Mouse (Mus musculus) thymus, adult 18-20 months (tissue): ENCODE measurements around the gene Trnp1.
A peak's percentile ranks its signal among the peaks of the same experiment; 100 is the strongest.
"Not testable (repeated sequence)": the region's sequence is repeated elsewhere in the genome, so short reads cannot be mapped to it uniquely, and the experiment has no call there.

ENCODE experiments used
- DNase-seq, 2 experiments: peaks; one replicate each; pipeline ENCODE4 v3.0.0; 2022; ENCODE audit warnings: mixed read lengths in 2 of 2

Gene Trnp1

DNA sequence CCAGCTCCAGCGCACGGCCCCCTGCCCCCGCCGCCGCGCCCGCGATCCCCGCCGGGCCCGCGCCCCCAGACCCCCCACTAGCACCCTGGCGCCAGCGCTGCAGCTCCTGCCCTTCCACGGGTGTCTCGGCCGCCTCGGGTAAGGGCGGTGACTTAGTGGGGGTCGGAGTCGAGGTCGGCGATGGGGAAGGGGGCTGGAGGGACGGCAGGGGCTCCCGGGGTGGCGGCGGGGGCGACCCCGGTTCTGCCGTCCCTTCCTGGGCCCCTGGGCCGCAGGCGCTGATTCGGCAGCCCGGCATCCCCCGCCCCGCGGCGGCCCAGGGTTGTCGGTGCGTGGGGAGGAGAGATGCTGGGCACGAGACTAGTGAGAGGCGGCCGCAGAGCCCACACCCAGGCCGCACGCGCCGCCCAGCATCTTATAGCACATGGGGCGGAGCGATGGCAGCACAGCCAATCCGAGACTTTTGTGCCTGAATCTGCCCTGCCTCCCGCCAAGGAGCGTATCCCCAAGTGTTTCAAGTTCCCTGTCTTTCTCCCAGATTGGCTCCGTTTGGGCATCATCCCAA is at the start of gene Trnp1:
Trnp1 (minus strand) TSS at position 391 of the 565 bp plus-strand sequence.
- DNase-seq = peak; percentile 28 to 42

DNA sequence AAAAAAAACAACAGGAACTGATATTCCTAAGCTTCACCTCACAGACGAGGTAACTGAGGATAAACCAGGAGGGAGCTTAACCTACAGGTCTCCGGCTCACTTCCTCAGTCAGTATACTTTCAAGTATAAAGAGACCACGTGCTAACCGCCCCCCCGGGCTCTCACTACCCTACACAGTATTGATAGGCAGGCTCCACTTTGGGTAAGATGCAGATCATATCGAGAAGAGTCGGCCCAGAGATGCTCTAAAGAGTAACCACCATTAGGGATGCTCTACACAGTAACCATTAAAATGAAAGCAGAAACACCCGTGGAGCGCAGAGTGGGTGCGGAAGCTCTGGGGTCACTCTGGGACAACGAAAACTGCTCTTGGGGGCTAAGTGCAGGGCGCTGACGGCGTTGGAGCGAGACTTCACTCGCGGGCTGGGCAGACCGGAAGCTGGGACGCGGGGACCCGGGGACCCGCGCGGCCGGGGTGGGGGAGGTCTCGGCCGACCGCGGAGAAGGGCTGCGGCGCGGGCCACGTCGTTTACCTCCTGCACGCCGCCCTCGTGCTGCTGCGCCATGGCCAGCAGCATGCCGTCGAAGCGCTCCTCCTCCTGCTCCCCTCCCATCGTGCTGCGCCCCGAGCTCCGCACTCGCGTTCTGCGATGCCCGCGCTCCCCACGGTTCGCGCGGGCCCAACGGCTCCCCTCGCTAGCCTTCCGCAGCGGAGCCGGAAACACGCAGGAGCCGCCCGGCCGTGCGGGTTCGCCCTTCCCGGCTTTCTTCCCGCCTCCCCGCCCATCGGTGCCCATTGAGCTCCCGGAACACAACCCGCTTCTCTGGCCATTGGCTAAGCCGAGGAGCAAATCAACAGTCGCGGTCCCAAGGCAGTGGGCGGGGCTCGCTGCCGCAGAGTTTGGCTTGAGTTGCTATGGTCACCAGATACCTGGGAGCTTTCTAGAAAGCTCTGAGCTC is 47.2 kb upstream of the Trnp1 start, which contains the start of gene Nudc:
Nudc (minus strand) TSS at position 725 of the 960 bp plus-strand sequence.
- peak; percentile 94 to 95 for DNase-seq

DNA sequence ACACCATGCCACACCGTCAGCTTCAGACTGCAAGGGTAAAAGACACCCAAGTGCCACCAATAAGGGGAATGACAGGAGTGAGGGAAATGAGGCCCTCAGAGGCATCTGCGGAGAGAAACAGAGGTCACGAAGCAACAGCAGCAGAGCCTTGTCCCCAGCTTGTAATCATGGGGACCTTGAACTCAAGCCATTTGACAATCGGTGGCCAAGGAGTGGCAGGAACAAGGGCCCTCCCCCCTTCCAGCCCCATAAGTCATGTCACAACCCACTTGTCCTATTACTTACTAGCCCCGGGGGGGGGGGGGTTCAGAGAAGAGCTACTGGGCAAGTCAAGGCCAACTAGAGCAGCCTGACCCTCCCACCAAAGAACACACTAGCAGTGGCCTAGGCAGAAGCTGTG is 38.3 kb upstream of the Trnp1 start:
- DNase-seq = no peak

DNA sequence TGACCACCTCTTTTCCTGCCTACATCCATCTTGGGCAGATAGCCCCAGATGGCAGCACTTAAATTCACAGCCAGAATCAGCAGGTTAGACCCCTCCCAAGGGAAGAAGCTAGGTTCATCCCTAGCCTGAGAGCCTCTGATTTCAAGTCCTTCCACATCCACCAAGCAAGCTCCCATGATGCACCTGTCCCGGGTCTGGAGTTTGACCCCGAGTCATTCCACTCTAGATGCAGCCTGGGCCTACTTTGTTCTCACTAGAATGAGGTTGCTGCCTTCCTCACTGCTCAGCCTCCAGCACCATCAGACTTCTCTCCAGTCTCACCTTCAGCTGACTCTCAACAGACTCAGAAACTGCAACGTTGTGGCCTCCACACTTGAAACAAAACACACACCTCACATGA is 37.7 kb upstream of the Trnp1 start:
- no peak for DNase-seq

DNA sequence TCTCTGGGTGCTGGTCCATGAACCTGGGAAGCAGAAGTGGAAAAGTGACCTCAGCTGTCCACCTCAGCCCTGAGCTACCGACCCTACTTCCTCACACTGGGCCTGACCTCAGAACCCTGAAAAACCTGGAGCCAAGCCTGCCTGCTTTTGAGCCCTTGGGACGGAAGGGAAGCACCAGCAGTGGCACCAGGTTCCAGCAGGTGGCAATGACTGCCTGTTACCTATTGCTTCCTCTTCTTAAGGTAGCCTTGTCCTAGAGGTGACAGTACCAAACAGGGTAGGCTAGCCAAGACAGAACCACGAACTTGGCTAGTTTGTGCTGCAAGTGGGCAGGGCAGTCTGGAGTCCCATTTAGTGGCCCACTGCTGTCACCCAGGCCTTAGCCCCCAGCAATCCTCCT is 34.4 kb upstream of the Trnp1 start:
- no peak for DNase-seq

DNA sequence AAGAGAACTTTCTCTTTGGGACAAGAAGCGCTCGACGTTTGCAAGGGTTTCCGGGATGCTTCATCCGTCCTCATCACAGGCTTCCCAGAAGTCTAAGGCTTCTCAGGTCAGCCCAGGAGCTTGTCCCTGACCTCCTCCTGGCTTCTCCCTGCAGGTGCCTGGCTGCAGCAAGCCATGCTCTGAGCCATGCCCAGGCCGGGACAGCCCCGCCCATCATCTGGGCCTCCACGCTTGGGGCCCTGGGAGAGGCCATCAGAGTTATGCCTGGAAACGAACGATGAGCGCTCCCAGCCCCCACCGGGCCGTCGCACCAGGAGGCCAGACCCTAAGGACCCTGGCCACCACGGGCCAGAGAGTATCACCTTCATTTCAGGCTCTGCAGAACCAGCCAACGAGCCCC is 29.4 kb upstream of the Trnp1 start:
- no peak for DNase-seq

DNA sequence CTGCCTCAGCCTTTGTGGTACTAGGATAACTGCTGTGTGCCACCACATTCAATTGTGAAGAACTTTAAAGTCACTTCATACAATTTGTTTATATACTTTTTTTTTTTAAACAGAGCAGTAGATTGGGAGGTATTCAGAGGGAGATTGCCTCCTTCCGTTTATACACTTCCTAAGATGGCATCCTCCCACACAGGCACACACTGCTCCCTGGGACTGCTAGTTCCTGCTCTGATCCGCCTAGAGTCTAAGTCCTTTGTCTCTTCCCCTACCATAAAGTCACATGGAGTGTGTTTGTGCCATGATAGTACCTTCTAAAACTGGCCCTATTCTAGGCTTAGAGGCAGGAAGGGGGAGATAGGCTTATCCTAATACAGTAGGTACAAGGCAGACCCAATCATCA is 23.2 kb upstream of the Trnp1 start:
- no peak for DNase-seq

DNA sequence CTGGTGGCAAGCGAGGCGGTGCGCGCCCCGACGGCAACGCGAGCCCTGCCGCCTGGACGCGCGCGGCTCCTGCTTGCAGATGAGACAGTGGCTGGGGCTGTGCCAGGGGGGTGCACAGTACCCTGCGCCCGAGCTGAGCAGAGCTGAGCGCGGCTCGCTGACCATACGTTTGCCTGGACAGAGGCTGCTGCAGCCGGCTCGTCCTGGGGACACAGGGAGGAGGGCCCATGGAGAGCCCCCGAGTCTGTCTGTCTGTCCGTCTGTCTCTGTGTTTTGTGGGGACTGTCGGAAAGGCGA is 21.0 kb upstream of the Trnp1 start:
- no peak for DNase-seq

DNA sequence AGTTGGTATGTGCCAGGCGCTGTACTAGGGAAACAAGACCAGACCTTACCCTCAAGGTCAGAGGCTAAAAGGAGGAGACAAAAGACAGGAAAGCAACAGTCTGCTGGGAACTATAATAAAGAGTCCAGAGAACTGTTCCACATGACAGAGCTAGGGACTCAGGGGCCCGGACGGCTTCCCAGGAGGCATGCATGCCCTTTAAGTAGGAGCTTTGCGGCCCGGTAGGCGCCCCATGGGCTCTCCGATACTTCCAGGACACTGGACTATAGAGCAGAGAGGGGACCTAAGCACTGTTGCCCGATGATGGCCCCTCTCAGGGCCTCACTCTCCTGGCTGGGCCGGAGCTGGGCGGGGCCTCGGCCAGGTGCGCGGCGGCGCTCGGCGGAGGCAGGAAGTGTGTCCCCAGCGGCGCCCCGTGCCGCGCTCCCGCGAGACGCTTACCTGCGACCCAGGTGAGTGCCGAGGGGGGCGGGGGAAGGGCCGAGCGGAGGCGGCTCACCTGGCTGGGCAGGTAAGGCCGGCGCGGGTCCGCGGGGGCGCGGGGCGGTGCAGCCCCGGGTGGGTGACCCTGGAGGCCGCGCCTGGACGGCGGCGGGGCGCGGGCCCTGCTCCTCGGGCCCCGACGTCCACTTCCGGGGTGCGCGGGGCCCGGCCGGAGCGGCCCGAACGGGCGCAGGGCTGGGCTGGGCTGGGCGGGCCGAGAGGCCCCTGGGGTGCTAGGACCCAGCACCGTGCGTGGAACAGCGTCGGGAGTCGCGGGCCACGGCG is 20.4 kb upstream of the Trnp1 start, which contains the start of gene Kdf1:
Kdf1 (plus strand) TSS at position 363 of the 768 bp plus-strand sequence.
- no peak for DNase-seq

DNA sequence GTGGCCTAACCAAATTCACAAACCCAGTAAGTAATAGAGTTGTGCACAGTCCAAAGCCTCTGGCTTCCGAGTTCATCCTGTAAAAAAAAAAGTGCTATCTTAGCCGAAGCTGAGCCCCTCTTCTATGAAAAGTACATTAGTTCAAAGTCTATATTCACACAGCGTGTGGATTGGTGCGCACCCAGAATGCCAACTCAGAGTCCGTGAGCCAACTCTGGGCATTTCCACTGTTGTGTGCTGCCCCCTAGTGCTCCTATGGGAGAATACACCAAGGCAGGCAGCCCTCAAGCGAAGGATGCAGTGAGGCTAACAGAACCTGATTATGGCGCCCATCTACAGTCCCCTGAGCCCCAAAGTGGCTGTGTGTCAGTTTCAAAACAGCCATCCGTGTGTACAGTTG is 14.6 kb upstream of the Trnp1 start:
- DNase-seq = peak; percentile 45 to 62

DNA sequence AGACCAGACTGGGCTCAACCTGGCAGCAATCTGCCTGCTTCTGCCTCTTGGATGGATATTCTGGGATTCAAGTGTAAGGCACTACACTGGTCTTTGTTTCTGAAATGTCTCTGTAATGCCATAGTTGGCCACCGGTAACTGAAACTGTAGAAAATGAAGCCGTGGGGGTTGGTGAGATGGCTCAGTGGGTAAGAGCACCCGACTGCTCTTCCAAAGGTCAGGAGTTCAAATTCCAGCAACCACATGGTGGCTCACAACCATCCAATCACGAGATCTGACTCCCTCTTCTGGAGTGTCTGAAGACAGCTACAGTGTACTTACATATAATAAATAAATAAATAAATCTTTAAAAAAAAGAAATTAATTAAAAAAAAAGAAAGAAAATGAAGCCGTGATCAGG is 14.2 kb upstream of the Trnp1 start:
- not testable (repeated sequence) for DNase-seq

DNA sequence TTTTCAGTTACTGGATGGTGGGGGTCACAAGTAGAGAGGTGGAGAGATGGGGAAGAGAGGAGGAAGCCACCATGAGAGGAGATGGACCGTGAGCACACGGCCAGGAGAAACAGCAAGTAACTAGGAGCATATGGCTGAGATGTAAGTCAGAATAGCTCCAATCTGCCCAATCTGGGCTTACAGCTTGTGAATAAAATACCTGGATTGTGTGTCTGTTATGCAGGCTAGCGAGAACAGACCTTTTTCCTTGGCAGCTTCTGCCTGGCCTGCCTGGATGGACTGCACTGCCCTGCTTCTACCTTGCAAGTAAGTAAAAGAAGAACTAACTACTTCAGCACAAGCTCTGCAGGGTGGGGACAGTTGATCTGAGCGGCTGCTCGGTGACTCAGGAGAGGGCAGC is 12.7 kb upstream of the Trnp1 start:
- DNase-seq = no peak

DNA sequence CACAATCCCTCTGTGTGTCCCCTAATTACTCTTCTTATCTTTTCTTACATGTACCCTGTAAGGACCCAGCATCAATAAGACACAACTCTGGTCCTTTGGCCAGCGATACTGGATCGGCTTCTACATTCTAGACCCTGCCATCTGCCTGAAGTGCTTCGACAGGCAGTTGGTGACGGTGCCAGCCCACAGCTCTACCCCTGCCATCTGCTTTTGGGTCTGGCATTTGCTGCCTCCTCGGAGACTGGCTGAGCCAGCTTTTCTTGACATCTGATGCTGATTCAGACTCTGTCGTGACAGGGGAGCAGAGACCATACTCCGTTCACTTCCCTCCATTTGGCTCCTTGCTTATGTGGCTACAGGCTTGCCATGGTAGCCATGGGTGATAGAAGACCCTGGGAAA is 10.6 kb upstream of the Trnp1 start:
- DNase-seq = no peak

DNA sequence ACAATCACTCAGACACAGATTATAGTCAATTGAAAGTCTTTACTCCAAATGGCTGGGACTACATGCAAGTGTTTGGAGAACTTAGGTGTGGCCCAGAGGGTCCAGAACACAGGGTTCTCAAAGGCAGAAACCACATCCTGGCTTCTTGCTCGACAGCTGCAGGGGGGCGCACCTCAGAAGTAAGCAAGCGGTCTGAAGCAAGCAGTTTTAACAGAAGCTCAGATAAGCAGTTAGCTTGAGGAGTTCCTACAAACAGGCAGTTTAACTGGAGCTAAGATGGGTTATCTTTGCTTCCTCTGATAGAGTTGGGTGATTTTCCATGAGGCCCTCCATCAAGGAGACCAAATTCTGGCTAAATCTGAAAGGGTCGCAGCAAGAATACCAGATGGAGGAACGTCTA is 8.2 kb upstream of the Trnp1 start:
- peak; percentile 63 to 79 for DNase-seq

DNA sequence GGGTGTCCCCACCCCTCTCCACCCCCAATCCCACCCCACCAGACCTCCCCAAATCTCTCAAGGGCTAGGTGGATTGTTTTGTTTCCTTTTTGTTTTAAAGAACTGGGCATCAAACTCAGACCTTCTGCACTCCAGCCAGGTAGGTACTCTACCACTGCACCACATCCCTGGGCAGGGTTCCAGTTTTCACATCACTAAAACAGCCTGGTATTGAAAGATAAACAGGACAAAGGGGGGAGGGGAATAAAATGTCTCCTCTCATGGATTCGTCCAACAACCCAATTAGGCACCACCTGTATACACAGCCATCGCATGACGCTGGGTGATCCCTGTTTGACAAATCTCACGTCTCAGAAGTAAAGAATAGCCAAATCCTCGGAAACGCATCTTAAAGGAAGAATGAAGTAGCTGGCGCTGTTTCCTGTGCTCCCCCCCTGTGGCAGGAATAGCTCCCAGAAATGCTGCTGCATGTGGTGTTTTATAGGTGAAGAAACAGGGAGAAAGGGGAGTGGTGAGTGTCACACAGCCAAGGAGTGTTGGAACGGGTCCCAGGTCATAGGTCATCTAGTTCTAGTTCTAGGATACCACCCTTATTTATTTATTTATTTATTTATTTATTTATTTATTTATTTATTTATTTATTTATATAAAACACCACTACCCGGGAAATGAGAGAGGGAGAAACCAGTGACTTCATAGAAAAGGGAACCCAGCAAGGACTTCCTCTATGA is 6.6 kb upstream of the Trnp1 start:
- DNase-seq = no peak

DNA sequence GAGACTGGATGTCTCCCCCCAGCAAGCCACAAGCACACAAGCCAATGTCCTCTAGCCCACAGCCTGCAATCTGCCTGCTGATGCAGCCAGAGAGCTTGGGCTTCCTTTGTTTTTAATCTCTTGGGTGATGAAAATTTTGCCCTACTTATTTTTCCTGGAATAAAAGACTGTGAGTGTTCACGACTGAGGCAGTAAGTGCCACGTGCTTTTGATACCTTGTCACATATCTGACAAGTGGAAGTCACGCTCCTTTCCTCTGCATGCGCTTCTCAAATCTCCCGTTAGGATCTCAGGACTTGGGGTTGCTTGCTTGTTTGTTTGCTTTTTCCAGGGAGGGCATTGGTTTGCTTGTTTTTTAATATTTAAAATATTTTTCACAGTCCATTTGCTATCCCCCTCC is 6.0 kb upstream of the Trnp1 start:
- no peak for DNase-seq

DNA sequence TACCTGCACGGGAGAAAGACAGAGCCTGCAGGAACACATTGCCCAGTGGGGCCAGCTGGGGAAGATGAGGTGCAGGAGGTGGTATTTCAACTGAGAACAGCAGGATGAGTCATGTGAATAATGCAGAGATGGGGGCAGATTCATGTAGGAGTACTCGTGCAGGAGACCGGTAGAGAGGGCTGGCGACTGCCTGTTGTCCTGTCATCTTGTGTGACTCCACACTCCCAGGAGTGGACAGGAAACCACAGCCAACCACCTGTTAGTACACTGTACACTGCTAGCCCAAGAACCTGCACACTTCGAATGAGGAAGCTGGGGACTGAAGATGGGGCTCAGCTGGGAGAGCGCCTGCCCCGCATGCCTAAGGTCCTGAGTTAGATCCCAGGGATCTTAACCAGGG is 3.2 kb upstream of the Trnp1 start:
- DNase-seq = no peak

DNA sequence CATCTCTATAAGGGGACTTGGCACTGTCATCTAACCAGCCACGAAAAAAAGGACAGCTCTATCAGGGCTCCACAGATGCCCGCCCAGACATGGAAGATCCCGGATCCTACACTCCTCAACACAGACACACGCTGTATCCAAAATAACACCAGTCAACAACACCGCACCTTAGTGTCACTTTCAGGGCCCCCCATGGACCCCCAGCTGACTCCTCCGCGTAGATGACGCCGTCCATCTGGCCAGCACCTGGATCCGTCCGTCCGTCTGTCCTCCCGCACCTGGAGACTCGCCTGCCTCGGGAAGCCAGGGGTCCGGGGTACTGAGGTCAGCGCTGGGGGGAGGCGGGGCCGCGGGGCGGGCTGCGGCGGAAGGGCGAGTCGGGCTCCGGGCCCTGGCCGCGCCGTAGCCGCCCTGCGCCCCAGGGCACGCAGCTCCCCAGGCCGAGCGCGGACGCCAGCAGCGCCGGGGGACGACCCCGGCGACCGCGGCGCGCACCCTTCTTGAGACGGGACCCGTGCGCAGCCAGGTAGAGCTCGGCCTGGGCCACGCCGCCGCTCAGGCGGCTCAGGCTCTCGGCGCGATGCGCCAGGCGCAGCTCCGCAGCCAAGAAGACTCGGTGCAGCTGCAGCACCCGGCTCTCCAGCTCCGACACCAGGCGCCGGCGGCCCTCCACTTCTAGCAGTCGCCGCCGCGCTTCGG is 740 bp downstream of the Trnp1 start:
- DNase-seq = no peak

DNA sequence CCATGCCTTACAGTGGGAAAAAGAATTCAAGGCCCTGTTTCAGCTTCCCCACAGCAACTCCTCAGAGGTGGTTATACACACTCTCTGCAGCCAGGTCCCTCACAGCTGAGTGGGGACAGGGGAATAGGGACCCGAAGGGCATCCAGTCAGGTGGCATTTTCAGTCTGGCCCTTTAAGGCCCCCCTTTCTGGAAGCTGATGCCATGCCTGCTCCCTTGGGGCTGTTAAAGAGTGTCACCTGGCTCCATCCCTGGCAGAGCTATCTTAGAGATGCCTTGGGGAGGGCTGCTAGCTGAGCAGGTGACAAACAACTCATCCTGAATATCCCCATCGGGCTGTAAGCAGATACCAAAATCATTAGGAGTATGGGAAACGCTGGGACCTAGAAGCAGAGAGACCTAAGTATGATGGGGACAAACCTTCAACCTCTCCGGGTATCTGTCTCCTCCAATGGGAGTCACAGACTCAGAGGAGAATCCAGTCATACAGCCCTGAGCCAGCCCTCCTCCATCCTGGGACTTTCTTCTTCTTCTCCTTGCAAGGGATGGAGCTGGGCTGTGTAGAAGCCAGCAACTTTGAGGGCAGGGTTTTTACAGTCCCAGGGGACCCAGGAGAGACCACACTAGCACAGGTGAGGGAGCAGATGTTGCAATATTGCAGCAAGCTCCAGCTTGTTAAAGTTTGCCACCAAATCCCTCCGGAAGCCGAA is 1.5 kb downstream of the Trnp1 start:
- no peak for DNase-seq

DNA sequence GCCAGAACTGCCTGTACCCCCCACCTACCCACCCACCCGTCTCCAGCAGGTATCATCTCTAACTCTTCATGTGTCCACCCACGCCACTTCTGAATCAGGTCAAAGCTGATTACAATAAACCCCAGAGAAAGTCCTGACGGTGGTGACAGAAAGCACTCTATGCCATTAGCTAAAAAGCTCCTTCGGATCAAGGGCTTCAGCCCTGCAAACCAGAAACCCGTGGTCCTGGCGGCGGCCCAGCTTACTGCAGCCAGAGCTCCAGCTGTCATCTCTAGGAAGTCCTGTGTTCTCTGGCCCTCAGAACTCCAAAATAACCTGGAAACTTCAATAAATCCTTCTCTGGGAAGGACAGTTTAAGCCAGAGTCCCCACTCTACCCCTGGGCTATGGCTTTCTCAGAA is 2.6 kb downstream of the Trnp1 start:
- DNase-seq = no peak

DNA sequence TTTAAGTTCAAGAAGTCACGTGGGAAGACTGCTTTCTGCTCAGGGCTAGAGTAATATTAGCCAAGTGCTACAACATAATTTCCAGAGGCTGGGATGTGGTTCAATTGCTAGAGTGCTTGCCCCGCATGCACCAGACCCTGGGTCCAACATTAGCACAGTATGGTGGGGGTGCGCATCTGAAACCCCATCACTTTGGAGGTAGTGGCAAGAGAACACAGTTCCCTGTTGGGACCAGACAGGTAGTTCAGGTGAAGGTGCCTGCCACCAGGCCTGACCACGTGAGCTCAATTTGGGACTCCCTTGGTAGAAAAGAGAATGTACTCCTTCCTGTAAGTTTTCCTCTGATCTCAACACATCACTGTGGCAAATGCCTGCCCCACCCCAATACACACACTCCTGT is 3.5 kb downstream of the Trnp1 start:
- no peak for DNase-seq

DNA sequence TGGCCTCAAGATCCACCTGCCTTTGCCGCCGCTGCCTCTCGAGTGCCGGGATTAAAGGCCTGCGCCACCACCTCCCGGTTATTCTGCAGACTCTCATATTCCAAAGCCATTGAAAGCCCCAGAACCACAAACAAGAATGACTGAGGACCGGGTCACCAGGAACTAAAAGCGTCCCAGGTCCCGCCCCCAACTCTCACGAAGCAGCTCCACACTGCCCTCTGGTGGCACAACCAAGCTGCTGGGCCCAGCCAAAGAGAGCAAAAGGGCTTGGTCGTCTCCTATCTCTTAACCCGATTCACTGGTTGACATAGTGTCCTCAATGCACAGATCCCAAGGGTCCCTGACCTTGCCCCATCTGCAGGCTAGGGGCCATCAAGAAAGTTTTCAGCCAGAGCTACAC is 3.9 kb downstream of the Trnp1 start:
- DNase-seq = peak; percentile 68 to 69
